ENCODE assay signal across 8 mouse cellular contexts in the genomic region with DNA sequence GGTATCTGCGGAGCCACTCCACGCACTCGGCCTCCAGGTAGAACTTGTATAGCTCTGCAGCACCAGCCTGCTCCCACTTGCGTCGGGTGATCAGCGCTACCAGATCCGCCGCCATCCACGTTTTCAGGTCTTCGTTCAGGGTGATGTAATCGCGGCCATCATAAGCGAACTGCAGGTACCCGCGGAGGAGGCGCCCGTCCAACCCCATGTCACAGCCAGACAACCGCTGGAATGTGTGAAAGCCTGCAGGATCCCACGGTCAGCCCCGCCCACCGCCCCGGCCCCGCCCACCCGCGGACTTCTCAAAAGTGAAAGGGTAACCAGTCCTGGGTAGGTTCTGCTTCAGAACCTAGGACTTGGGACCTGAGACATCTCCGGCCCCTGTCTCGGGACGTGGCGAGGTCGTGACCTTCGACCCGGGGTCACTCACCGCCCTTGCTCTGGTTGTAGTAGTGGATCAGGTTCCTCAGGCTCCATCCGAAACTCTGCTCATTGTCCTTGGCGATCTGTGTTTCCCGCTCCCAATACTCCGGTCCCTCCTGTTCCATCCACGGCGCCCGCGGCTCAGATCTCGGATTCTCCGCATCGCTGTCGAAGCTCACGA. TPM values are rescaled to one million over a fixed set of nuclear protein-coding genes. Genes with fewer than 3 reads are reported as not detected.
DNase-seq lines count a peak whose midpoint lies in the region; ATAC-seq and TF ChIP-seq lines count a peak whose summit lies in the region.

No protein-coding gene starts in this region.

- no peak for DNase-seq in frontal cortex, postnatal 14 days (ENCODE audit: low spot score in 2 of 2)
- peak; percentile 62 for DNase-seq in T-cell, adult 2 months (ENCODE audit: low spot score)
- peak; percentile 15 for DNase-seq in fibroblast of lung, adult 2 months (ENCODE audit: low read depth)
- DNase-seq in hindlimb bud, embryonic 11.5 days (ENCODE audit: extremely low spot score, low read depth, low spot score), result peak; percentile 5
- DNase-seq in liver, embryonic 13.5 days, result no peak
- no peak for DNase-seq in ovary, postnatal 14 days (ENCODE audit: low spot score)

- TF ChIP-seq POLR2A in myocyte (IDR thresholded peaks at IDR 0.05; ENCODE audit: insufficient read length, low read depth), result no peak

- H3ac ChIP-seq in myocyte (ENCODE audit: control insufficient read depth, insufficient read length), result no peak overlapping the region

- H3K79me2 ChIP-seq in myocyte (ENCODE audit: control insufficient read depth, insufficient read depth), result no peaks in the 10 kb centered on the region

- peaks cover 56% of the 10 kb centered on the region for H3K27me3 ChIP-seq in liver, embryonic 13.5 days
- peaks cover 24% of the 10 kb centered on the region for H3K27me3 ChIP-seq in myocyte (ENCODE audit: control insufficient read depth, insufficient read depth, insufficient read length)

- H3K36me3 ChIP-seq in liver, embryonic 13.5 days, result no peaks in the 10 kb centered on the region
- no peaks in the 10 kb centered on the region for H3K36me3 ChIP-seq in myocyte (ENCODE audit: control insufficient read depth, insufficient read depth)

- H3K4me1 ChIP-seq in liver, embryonic 13.5 days (replicated peaks), result 0 out of 2 replicates have a peak, but pooled peaks cover 6% of the 10 kb centered on the region

- H3K4me3 ChIP-seq in liver, embryonic 13.5 days (replicated peaks), result peak overlapping the region; percentile 57
- H3K4me3 ChIP-seq in myocyte, result peak overlapping the region; percentile 17

- H3K9ac ChIP-seq in liver, embryonic 13.5 days, result peak overlapping the region; percentile 47; the same call in 1 of the 2 replicates

- ATAC-seq in frontal cortex, adult (ENCODE audit: low TSS enrichment), result peak; percentile 39; the same call in 1 of the 2 replicates
- ATAC-seq in liver, embryonic 13.5 days (ENCODE audit: low read depth), result peak; percentile 7; the same call in 1 of the 2 replicates

- H3K4me2 ChIP-seq in liver, embryonic 13.5 days, result peak overlapping the region; percentile 76
- peak overlapping the region; percentile 84 for H3K4me2 ChIP-seq in myocyte (ENCODE audit: low read depth)

- WGBS in liver, embryonic 13.5 days (ENCODE audit: insufficient replicate concordance), result 1% methylated on average over 46 of the region's 46 CpGs

- no peak overlapping the region for H3K27ac ChIP-seq in liver, embryonic 13.5 days

- no peaks in the 10 kb centered on the region for H3K9me3 ChIP-seq in liver, embryonic 13.5 days (replicated peaks)

TF ChIP-seq in myocyte, 11 proteins besides CTCF, POLR2A, EP300 and RAD21:
- TF ChIP-seq POLR2AphosphoS2 (IDR thresholded peaks at IDR 0.05; ENCODE audit: insufficient read length, low read depth), result no peak

RNA-seq across cellular contexts. Expression of gene Gm11127, which starts 25.2 kb away (rescaled TPM):
- 0.08 TPM in 1 of 2 replicates, not detected in the other for polyA plus RNA-seq in liver, embryonic 13.5 days (2015; fragmentation: Nextera tagmentation; extraction: Ambion mirVana)
- polyA plus RNA-seq in myocyte (2012; fragmentation: generic; extraction: Trizol), result 0.23 TPM

RNA-seq across cellular contexts. Expression of gene Gm19684, which starts 38.1 kb away (rescaled TPM):
- not detected in 2 replicates for polyA plus RNA-seq in liver, embryonic 13.5 days (2015; fragmentation: Nextera tagmentation; extraction: Ambion mirVana)
- not detected for polyA plus RNA-seq in myocyte (2012; fragmentation: generic; extraction: Trizol)

RNA-seq across cellular contexts. Expression of gene Gm6034, which starts 40.6 kb away (rescaled TPM):
- polyA plus RNA-seq in liver, embryonic 13.5 days (2015; fragmentation: Nextera tagmentation; extraction: Ambion mirVana), result not detected in 2 replicates
- not detected for polyA plus RNA-seq in myocyte (2012; fragmentation: generic; extraction: Trizol)

RNA-seq across cellular contexts. Expression of gene H2-T22, which starts 40.8 kb away (rescaled TPM):
- 9.2 and 9.4 TPM in 2 replicates for polyA plus RNA-seq in liver, embryonic 13.5 days (2015; fragmentation: Nextera tagmentation; extraction: Ambion mirVana)
- polyA plus RNA-seq in myocyte (2012; fragmentation: generic; extraction: Trizol), result 22.1 TPM

RNA-seq across cellular contexts. Expression of gene Gm7030, which starts 45.9 kb away (rescaled TPM):
- polyA plus RNA-seq in liver, embryonic 13.5 days (2015; fragmentation: Nextera tagmentation; extraction: Ambion mirVana), result not detected in 2 replicates
- not detected for polyA plus RNA-seq in myocyte (2012; fragmentation: generic; extraction: Trizol)

Comparison
In these comparisons a context has a peak if more than half of its experiments do, and no peak if none do; other contexts are left out.
1. DNase-seq: peak in T-cell, adult 2 months (single experiment), fibroblast of lung, adult 2 months (single experiment) and hindlimb bud, embryonic 11.5 days (single experiment); none in frontal cortex, postnatal 14 days (0 of 2), liver, embryonic 13.5 days (single experiment) and ovary, postnatal 14 days (single experiment).